Mouse (Mus musculus) liver, embryonic 13.5 days (tissue): ENCODE results near the gene Vmn2r27. TPM values are rescaled to one million over a fixed set of nuclear protein-coding genes. Genes with fewer than 3 reads are reported as not detected.

Experiments
- polyA plus RNA-seq: library from polyadenylated mRNA; unstranded; fragments of >200 nt; fragmentation: Nextera tagmentation; extraction: Ambion mirVana; gene quantifications from 2 replicates; pipeline ENCODE4 v1.2.1, GENCODE M21; 2015

The Vmn2r27 gene
- polyA plus RNA-seq, 1 experiment from 2014 or later, result not detected

Other genes with a start within 250 kb of the Vmn2r27 start
- not detected in 2 replicates for gene Vmn2r26, start 207.3 kb downstream of the Vmn2r27 start, polyA plus RNA-seq
- gene Cd163, start 72.8 kb upstream of the Vmn2r27 start, polyA plus RNA-seq, result 0.05 TPM in 2 replicates
- 20.6 and 23.0 TPM in 2 replicates for gene Pex5, start 183.2 kb upstream of the Vmn2r27 start, polyA plus RNA-seq
- 2.9 and 3.9 TPM in 2 replicates for gene Clstn3, start 232.9 kb upstream of the Vmn2r27 start, polyA plus RNA-seq